Mouse (Mus musculus): ENCODE results near the gene Ddx54. TPM values are rescaled to one million over a fixed set of nuclear protein-coding genes. Genes with fewer than 3 reads are reported as not detected.

Gene Ddx54
- polyA plus RNA-seq, 1 experiment: 20.4 TPM

- TF ChIP-seq POLR2A (IDR thresholded peaks at IDR 0.05; ENCODE audit: borderline replicate concordance, low read depth, low read length): no peak
- no peak for TF ChIP-seq CTCF (IDR thresholded peaks at IDR 0.05; ENCODE audit: low read depth, low read length)
- peaks cover 15% of the 10 kb centered on the region for H3K4me1 ChIP-seq (ENCODE audit: control insufficient read depth, insufficient read depth, low read length)
- no peak overlapping the region for H3K4me3 ChIP-seq (ENCODE audit: insufficient read depth, low read length)
- no peak overlapping the region for H3K27ac ChIP-seq (ENCODE audit: insufficient read depth, low read depth, low read length)
These were observed 5.2 kb upstream of the Ddx54 start for GRCm38 (mm10) chr5:120607335-120607734.

- Histone ChIP-seq H3K4me3 (ENCODE audit: insufficient read depth, low read length) (no peak overlapping the region), H3K27ac (ENCODE audit: insufficient read depth, low read depth, low read length) (no peak overlapping the region), H3K4me1 (ENCODE audit: control insufficient read depth, insufficient read depth, low read length) (peaks cover 15% of the 10 kb centered on the region)
- TF ChIP-seq CTCF (IDR thresholded peaks at IDR 0.05; ENCODE audit: low read depth, low read length) (no peak), POLR2A (IDR thresholded peaks at IDR 0.05; ENCODE audit: borderline replicate concordance, low read depth, low read length) (no peak)
These were observed 3.2 kb upstream of the Ddx54 start for GRCm38 (mm10) chr5:120609246-120609775.

DNA sequence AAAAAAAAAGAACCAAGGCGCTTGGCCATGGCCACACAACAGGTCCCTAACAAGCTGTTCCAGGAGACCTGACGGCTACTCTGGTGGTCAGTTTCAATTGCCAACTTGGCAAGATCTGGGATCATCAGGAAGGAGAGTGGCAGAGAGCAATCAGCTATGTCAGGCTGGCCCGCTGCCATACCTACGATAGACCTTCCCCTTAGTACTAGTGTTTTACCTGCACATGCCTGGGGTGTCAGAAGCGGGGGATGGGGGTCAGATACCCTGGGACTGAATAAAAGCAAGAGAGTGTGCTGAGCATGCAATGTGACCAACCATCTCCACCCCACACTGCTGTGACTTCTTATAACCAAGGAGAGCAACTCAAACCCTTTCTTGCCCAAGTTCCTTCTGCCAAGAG is 1.6 kb upstream of the Ddx54 start:
- TF ChIP-seq CTCF (IDR thresholded peaks at IDR 0.05; ENCODE audit: low read depth, low read length) (no peak), POLR2A (IDR thresholded peaks at IDR 0.05; ENCODE audit: borderline replicate concordance, low read depth, low read length) (no peak)
- Histone ChIP-seq H3K4me1 (ENCODE audit: control insufficient read depth, insufficient read depth, low read length) (peaks cover 12% of the 10 kb centered on the region), H3K4me3 (ENCODE audit: insufficient read depth, low read length) (no peak overlapping the region), H3K27ac (ENCODE audit: insufficient read depth, low read depth, low read length) (no peak overlapping the region)

DNA sequence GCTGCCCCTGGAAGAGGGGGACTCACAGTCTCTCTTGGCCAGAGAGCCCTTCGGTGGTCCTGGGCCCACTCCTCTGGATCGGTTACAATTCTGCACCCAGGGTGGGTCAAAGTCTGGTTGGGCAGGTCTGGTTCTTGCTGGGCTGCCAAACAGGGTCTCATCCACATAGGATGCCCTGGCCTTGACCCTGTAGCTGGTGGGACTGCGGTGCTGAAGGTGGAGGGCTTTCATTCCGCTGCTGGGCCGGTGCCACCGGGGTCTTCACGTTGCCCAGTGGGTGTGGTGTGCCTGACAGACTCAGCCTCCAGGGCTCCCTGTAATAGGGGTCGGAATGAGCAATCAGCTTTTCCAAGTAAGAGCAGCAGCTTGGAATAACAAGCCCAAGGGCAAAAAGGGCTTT is 1.1 kb upstream of the Ddx54 start:
- TF ChIP-seq CTCF (IDR thresholded peaks at IDR 0.05; ENCODE audit: low read depth, low read length) (no peak), POLR2A (IDR thresholded peaks at IDR 0.05; ENCODE audit: borderline replicate concordance, low read depth, low read length) (no peak)
- Histone ChIP-seq H3K27ac (ENCODE audit: insufficient read depth, low read depth, low read length) (no peak overlapping the region), H3K4me3 (ENCODE audit: insufficient read depth, low read length) (peak overlapping the region; percentile 75), H3K4me1 (ENCODE audit: control insufficient read depth, insufficient read depth, low read length) (peaks cover 12% of the 10 kb centered on the region)

GRCm38 (mm10) chr5:120612822-120613604 is 474 bp downstream of the Ddx54 start:
- Histone ChIP-seq H3K27ac (ENCODE audit: insufficient read depth, low read depth, low read length) (peak overlapping the region; percentile 65), H3K4me3 (ENCODE audit: insufficient read depth, low read length) (peak overlapping the region; percentile 84), H3K4me1 (ENCODE audit: control insufficient read depth, insufficient read depth, low read length) (peaks cover 12% of the 10 kb centered on the region)
- TF ChIP-seq POLR2A (IDR thresholded peaks at IDR 0.05; ENCODE audit: borderline replicate concordance, low read depth, low read length) (no peak; the same call in 1 of the 2 replicates), CTCF (IDR thresholded peaks at IDR 0.05; ENCODE audit: low read depth, low read length) (no peak)

DNA sequence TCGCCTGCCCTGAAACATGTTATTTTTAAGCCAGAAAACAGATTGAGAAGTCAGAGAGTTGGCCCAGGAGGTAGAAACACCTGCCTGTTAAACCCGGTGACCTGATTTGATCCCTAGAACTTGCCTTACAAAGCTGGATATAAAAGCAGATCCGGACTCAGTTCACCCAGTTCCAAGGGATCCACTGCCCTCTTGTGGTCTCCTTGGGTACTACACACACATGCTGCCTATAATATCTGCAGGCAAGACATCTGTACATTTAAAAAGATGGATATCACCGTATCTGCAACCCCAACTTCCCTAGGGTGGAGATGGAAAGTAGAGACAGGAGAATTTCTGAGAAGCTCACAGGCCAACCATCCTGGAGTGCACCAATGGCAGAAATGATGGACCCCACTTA is 3.4 kb downstream of the Ddx54 start:
- Histone ChIP-seq H3K27ac (ENCODE audit: insufficient read depth, low read depth, low read length) (no peak overlapping the region), H3K4me1 (ENCODE audit: control insufficient read depth, insufficient read depth, low read length) (peaks cover 6% of the 10 kb centered on the region), H3K4me3 (ENCODE audit: insufficient read depth, low read length) (no peak overlapping the region)
- peak; percentile 19; the same call in 1 of the 2 replicates for TF ChIP-seq CTCF (IDR thresholded peaks at IDR 0.05; ENCODE audit: low read depth, low read length)
- no peak for TF ChIP-seq POLR2A (IDR thresholded peaks at IDR 0.05; ENCODE audit: borderline replicate concordance, low read depth, low read length)

- TF ChIP-seq POLR2A (IDR thresholded peaks at IDR 0.05; ENCODE audit: borderline replicate concordance, low read depth, low read length) (no peak), CTCF (IDR thresholded peaks at IDR 0.05; ENCODE audit: low read depth, low read length) (no peak)
- Histone ChIP-seq H3K4me3 (ENCODE audit: insufficient read depth, low read length) (no peak overlapping the region), H3K4me1 (ENCODE audit: control insufficient read depth, insufficient read depth, low read length) (no peaks in the 10 kb centered on the region)
These were observed 6.2 kb downstream of the Ddx54 start for GRCm38 (mm10) chr5:120618778-120619177.

DNA sequence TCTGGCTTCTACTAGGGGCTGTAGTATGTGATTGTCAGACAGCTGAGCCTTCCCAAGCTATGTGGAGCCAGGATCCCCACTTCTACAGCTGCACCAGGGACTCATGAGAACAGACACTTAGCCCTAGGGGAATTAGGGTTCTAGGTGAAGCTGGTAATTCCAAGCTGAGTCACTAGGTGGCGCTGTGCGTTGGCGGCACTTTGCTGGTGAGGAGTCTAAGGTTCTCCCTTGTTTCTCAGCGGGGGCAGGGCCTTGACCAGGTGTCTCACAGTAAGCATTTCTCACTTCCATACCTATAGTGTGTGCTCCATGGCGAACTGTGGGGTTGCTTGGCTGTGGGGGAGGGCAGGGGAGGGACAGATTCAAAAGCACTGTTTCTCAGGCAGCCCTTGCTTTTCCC is 6.7 kb downstream of the Ddx54 start:
- Histone ChIP-seq H3K27ac (ENCODE audit: insufficient read depth, low read depth, low read length) (no peak overlapping the region), H3K4me3 (ENCODE audit: insufficient read depth, low read length) (no peak overlapping the region), H3K4me1 (ENCODE audit: control insufficient read depth, insufficient read depth, low read length) (no peaks in the 10 kb centered on the region)
- TF ChIP-seq POLR2A (IDR thresholded peaks at IDR 0.05; ENCODE audit: borderline replicate concordance, low read depth, low read length): no peak
- TF ChIP-seq CTCF (IDR thresholded peaks at IDR 0.05; ENCODE audit: low read depth, low read length): peak; percentile 92

More at GRCm38 (mm10) chr5:120618778-120619177, 6.2 kb downstream of the Ddx54 start:
- no peak overlapping the region for H3K27ac ChIP-seq (ENCODE audit: insufficient read depth, low read depth, low read length)

- TF ChIP-seq CTCF (IDR thresholded peaks at IDR 0.05; ENCODE audit: low read depth, low read length) (peak; percentile 83), POLR2A (IDR thresholded peaks at IDR 0.05; ENCODE audit: borderline replicate concordance, low read depth, low read length) (no peak)
- Histone ChIP-seq H3K4me1 (ENCODE audit: control insufficient read depth, insufficient read depth, low read length) (no peaks in the 10 kb centered on the region), H3K27ac (ENCODE audit: insufficient read depth, low read depth, low read length) (no peak overlapping the region), H3K4me3 (ENCODE audit: insufficient read depth, low read length) (no peak overlapping the region)
These were observed 8.0 kb downstream of the Ddx54 start for GRCm38 (mm10) chr5:120620375-120621077.
